Mouse (Mus musculus) left cerebral cortex, postnatal 36 days (tissue): Measurements from ENCODE around the gene Hspbp1. TPM values are rescaled to one million over a fixed set of nuclear protein-coding genes. Genes with fewer than 3 reads are reported as not detected.

Experiments used
- total RNA-seq, 2 experiments: library from RNA; stranded (reverse); gene quantifications; 2 replicates each; pipeline ENCODE4 v1.2.3; 2021

The Hspbp1 gene
- total RNA-seq, 2 experiments from 2014 or later: 100 to 106 TPM

Other genes starting within 250 kb of the Hspbp1 start
- 10 to 100 TPM; 23.9 to 26.3 TPM for gene Rdh13, start 239.4 kb downstream of the Hspbp1 start, total RNA-seq
- gene Eps8l1, start 224.4 kb downstream of the Hspbp1 start, total RNA-seq: 1 to 10 TPM; 3.1 to 3.4 TPM
- 100 to 1,000 TPM; 142 to 168 TPM for gene Ppp1r12c, start 183.4 kb downstream of the Hspbp1 start, total RNA-seq
- gene Tnnt1, start 168.7 kb downstream of the Hspbp1 start, total RNA-seq: 1 to 10 TPM; 5.9 to 9.4 TPM
- gene Tnni3, start 160.8 kb downstream of the Hspbp1 start, total RNA-seq: under 1 TPM in 1 of 2 experiments, not detected in 1; 0.52 TPM
- under 1 TPM; 0.27 to 0.34 TPM for gene Dnaaf3, start 152.6 kb downstream of the Hspbp1 start, total RNA-seq
- 100 to 1,000 TPM; 263 to 298 TPM for gene Syt5, start 137.5 kb downstream of the Hspbp1 start, total RNA-seq
- gene Ptprh, start 81.0 kb downstream of the Hspbp1 start, total RNA-seq: under 1 TPM; 0.84 to 0.95 TPM
- 10 to 100 TPM; 10.0 to 16.8 TPM for gene Tmem86b, start 53.6 kb downstream of the Hspbp1 start, total RNA-seq
- gene Ppp6r1, start 26.0 kb downstream of the Hspbp1 start, total RNA-seq: 100 to 1,000 TPM; 138 to 145 TPM
- 100 to 1,000 TPM; 398 to 475 TPM for gene Brsk1, start 5.5 kb upstream of the Hspbp1 start, total RNA-seq
- not detected for gene Tmem150b, start 40.2 kb upstream of the Hspbp1 start, total RNA-seq
- gene Kmt5c, start 55.0 kb upstream of the Hspbp1 start, total RNA-seq: 10 to 100 TPM; 18.9 to 35.8 TPM
- 1 to 10 TPM; 4.8 to 5.5 TPM for gene Cox6b2, start 68.0 kb upstream of the Hspbp1 start, total RNA-seq
- gene Fam71e2, start 86.2 kb upstream of the Hspbp1 start, total RNA-seq: not detected
- gene Il11, start 97.8 kb upstream of the Hspbp1 start, total RNA-seq: under 1 TPM; 0.43 to 0.59 TPM
- not detected for gene Tmem190, start 97.9 kb upstream of the Hspbp1 start, total RNA-seq
- gene Tmem238, start 104.6 kb upstream of the Hspbp1 start, total RNA-seq: 1 to 10 TPM; 2.7 to 3.7 TPM
- 100 to 1,000 TPM; 416 to 455 TPM for gene Rpl28, start 107.8 kb upstream of the Hspbp1 start, total RNA-seq
- 100 to 1,000 TPM in 1 of 2 experiments, 10 to 100 TPM in 1; 98.6 to 117 TPM for gene Ube2s, start 127.5 kb upstream of the Hspbp1 start, total RNA-seq
- gene Shisa7, start 159.6 kb upstream of the Hspbp1 start, total RNA-seq: 100 to 1,000 TPM in 1 of 2 experiments, 10 to 100 TPM in 1; 95.1 to 151 TPM
- 1 to 10 TPM; 6.0 to 8.6 TPM for gene Isoc2b, start 185.2 kb upstream of the Hspbp1 start, total RNA-seq
- gene Isoc2a, start 192.1 kb upstream of the Hspbp1 start, total RNA-seq: 10 to 100 TPM; 10.3 to 13.5 TPM
- gene Gm36210, start 221.4 kb upstream of the Hspbp1 start, total RNA-seq: under 1 TPM in 1 of 2 experiments, not detected in 1; 0.32 TPM
- 10 to 100 TPM; 14.0 to 17.0 TPM for gene Zfp628, start 230.1 kb upstream of the Hspbp1 start, total RNA-seq
- 100 to 1,000 TPM; 103 to 106 TPM for gene Nat14, start 237.0 kb upstream of the Hspbp1 start, total RNA-seq
- 1 to 10 TPM in 1 of 2 experiments, under 1 TPM in 1; 0.84 to 3.6 TPM for gene Ssc5d, start 240.7 kb upstream of the Hspbp1 start, total RNA-seq